Mouse (Mus musculus) midbrain, postnatal 0 days (tissue): ENCODE measurements around the gene Lrriq4. TPM values are rescaled to one million over a fixed set of nuclear protein-coding genes. Genes with fewer than 3 reads are reported as not detected.

ENCODE experiments used
- ATAC-seq: fragments of 200-750 bp; cut with Nextera tagmentation; 2 replicates; pipeline ENCODE4 v1.8.0; 2017; ENCODE audit warnings: moderate number of reproducible peaks, mild to moderate bottlenecking, moderate TSS enrichment, moderate library complexity; ENCODE audit not compliant: low FRiP score
- DNase-seq: peaks from one replicate; pipeline ENCODE4 v3.0.0-alpha.2; 2015; ENCODE audit warnings: low spot score
- H3K27ac ChIP-seq: fragments of 300-500 bp; sonication (generic); 2 replicates; pipeline ENCODE4 v1.5.1; 2014; ENCODE audit warnings: low read depth, mild to moderate bottlenecking, low read length, mixed read lengths
- H3K27me3 ChIP-seq: fragments of 300-500 bp; sonication (generic); 2 replicates; pipeline ENCODE4 v1.6.1; 2014; ENCODE audit warnings: low read length, control low read depth, mixed read lengths; ENCODE audit not compliant: insufficient read depth
- H3K36me3 ChIP-seq: fragments of 300-500 bp; sonication (generic); 2 replicates; pipeline ENCODE4 v1.6.1; 2014; ENCODE audit warnings: low read length, control low read depth, mixed read lengths; ENCODE audit not compliant: insufficient read depth
- H3K4me1 ChIP-seq: fragments of 300-500 bp; sonication (generic); 2 replicates; pipeline ENCODE4 v1.6.1; 2014; ENCODE audit warnings: mild to moderate bottlenecking, control low read depth, antibody characterized with exemption, low read length, mixed read lengths; ENCODE audit not compliant: insufficient read depth
- H3K4me2 ChIP-seq: fragments of 300-500 bp; sonication (generic); 2 replicates; pipeline ENCODE4 v1.6.1; 2014; ENCODE audit warnings: low read depth, mild to moderate bottlenecking, low read length, mixed read lengths; ENCODE audit not compliant: poor library complexity, severe bottlenecking
- H3K4me3 ChIP-seq: fragments of 300-500 bp; sonication (generic); 2 replicates; pipeline ENCODE4 v1.5.1; 2014; ENCODE audit warnings: low read depth, mild to moderate bottlenecking, low read length, moderate library complexity
- H3K9ac ChIP-seq: fragments of 300-500 bp; sonication (generic); replicated peaks from 2 replicates; pipeline ENCODE4 v1.6.1; 2014; ENCODE audit warnings: mild to moderate bottlenecking, low read length, moderate library complexity, mixed read lengths; ENCODE audit not compliant: poor library complexity, severe bottlenecking
- H3K9me3 ChIP-seq: fragments of 300-500 bp; sonication (generic); 2 replicates; pipeline ENCODE4 v1.6.1; 2016; ENCODE audit warnings: low read length, control low read depth
- CTCF ChIP-seq: IDR thresholded peaks from 2 replicates; pipeline ENCODE4 v1.5.1; 2016; ENCODE audit warnings: antibody characterized with exemption, mild to moderate bottlenecking
- WGBS: fragments of 180-500 bp; shearing (Covaris S2); extraction: QIAGEN DNeasy Blood & Tissue Kit; methylation state at CpG from one replicate; pipeline ENCODE4 v1.1.7; 2014; 5-methylcytosine and 5-hydroxymethylcytosine counted together
- polyA plus RNA-seq: library from polyadenylated mRNA; unstranded; fragments of >200 nt; fragmentation: Nextera tagmentation; extraction: Ambion mirVana; gene quantifications from 2 replicates; pipeline ENCODE4 v1.2.1, GENCODE M21; 2015
- total RNA-seq: library from RNA; depleted of rRNA; stranded (reverse); fragments of >200 nt; gene quantifications from 2 replicates; pipeline ENCODE4 v1.2.3, GENCODE M21; 2014; rRNA removed

Lrriq4 gene
- total and polyA plus RNA-seq, 2 experiments from 2014 or later: not detected

- H3K27me3 ChIP-seq: no peaks in the 10 kb centered on the region
- H3K27ac ChIP-seq: no peak overlapping the region
- TF ChIP-seq CTCF: no peak
- no peaks in the 10 kb centered on the region for H3K36me3 ChIP-seq
- no peak for DNase-seq
- no peaks in the 10 kb centered on the region for H3K9me3 ChIP-seq
- 85% methylated on average over 4 of the region's 4 CpGs for WGBS
- ATAC-seq: no peak
- no peak overlapping the region for H3K4me3 ChIP-seq
- no peaks in the 10 kb centered on the region for H3K4me1 ChIP-seq
- H3K9ac ChIP-seq: no peak overlapping the region
- no peak overlapping the region for H3K4me2 ChIP-seq
Observed at GRCm38 (mm10) chr3:30706614-30707276, 62.4 kb downstream of the Lrriq4 start.

DNA sequence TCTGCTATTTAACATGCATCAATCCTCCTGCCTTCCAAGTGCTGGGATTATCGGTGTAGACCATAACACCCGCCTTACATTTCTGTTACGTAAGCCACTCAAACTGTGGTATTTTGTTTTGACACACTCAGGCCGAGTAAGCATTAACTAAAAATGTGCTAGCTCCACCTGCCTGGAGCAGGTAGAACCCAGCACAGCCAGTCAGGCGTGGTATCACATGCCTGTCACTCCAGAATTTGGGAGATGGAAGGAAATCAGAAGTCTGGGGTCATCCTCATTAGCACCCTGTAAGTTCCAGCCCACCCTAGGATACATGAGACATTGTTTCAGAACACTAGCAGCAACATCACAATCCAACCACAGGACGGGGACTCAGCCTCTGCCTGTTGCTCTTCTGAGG is 65.9 kb downstream of the Lrriq4 start:
- H3K27me3 ChIP-seq: no peaks in the 10 kb centered on the region
- no peaks in the 10 kb centered on the region for H3K4me1 ChIP-seq
- H3K4me3 ChIP-seq: no peak overlapping the region
- H3K9ac ChIP-seq: no peak overlapping the region
- no peaks in the 10 kb centered on the region for H3K9me3 ChIP-seq
- no peak for TF ChIP-seq CTCF
- H3K36me3 ChIP-seq: no peaks in the 10 kb centered on the region
- DNase-seq: no peak
- 88% methylated on average over 6 of the region's 6 CpGs for WGBS
- no peak overlapping the region for H3K27ac ChIP-seq
- no peak for ATAC-seq
- no peak overlapping the region for H3K4me2 ChIP-seq

- no peak for ATAC-seq
- Histone ChIP-seq H3K9me3 (no peaks in the 10 kb centered on the region), H3K4me3 (no peak overlapping the region), H3K27ac (no peak overlapping the region), H3K4me2 (no peak overlapping the region), H3K27me3 (no peaks in the 10 kb centered on the region), H3K4me1 (no peaks in the 10 kb centered on the region), H3K9ac (no peak overlapping the region), H3K36me3 (no peaks in the 10 kb centered on the region)
- peak; percentile 10; the same call in 1 of the 2 replicates for TF ChIP-seq CTCF
- no peak for DNase-seq
- whole genome bisulfite sequencing: 88% methylated on average over 1 of the region's 1 CpGs
Observed at GRCm38 (mm10) chr3:30713334-30713733, 69.0 kb downstream of the Lrriq4 start.

GRCm38 (mm10) chr3:30718649-30719048 is 74.3 kb downstream of the Lrriq4 start:
- no peak for DNase-seq
- no peak overlapping the region for H3K4me2 ChIP-seq
- no peaks in the 10 kb centered on the region for H3K36me3 ChIP-seq
- TF ChIP-seq CTCF: no peak
- ATAC-seq: no peak
- no peaks in the 10 kb centered on the region for H3K4me1 ChIP-seq
- no peaks in the 10 kb centered on the region for H3K9me3 ChIP-seq
- no peak overlapping the region for H3K4me3 ChIP-seq
- H3K9ac ChIP-seq: no peak overlapping the region
- no peaks in the 10 kb centered on the region for H3K27me3 ChIP-seq
- 91% methylated on average over 3 of the region's 3 CpGs for WGBS
- H3K27ac ChIP-seq: no peak overlapping the region

Other genes starting within 250 kb of the Lrriq4 start
- 4.7 and 5.1 TPM in 2 replicates for gene Mecom, start 96.5 kb upstream of the Lrriq4 start, total RNA-seq
- 2.0 and 2.6 TPM in 2 replicates for gene Mecom, start 96.5 kb upstream of the Lrriq4 start, polyA plus RNA-seq
- 0.16 and 0.52 TPM in 2 replicates for gene Actrt3, start 44.6 kb upstream of the Lrriq4 start, total RNA-seq
- 0.42 and 0.79 TPM in 2 replicates for gene Actrt3, start 44.6 kb upstream of the Lrriq4 start, polyA plus RNA-seq
- gene Mynn, start 42.4 kb upstream of the Lrriq4 start, total RNA-seq: 17.2 and 23.8 TPM in 2 replicates
- gene Mynn, start 42.4 kb upstream of the Lrriq4 start, polyA plus RNA-seq: 17.1 and 19.0 TPM in 2 replicates
- 1.5 and 2.0 TPM in 2 replicates for gene Lrrc34, start 3.4 kb downstream of the Lrriq4 start, total RNA-seq
- 0.67 and 1.1 TPM in 2 replicates for gene Lrrc34, start 3.4 kb downstream of the Lrriq4 start, polyA plus RNA-seq
- gene Lrrc31, start 55.3 kb downstream of the Lrriq4 start, total RNA-seq: not detected in 2 replicates
- not detected in 2 replicates for gene Lrrc31, start 55.3 kb downstream of the Lrriq4 start, polyA plus RNA-seq
- gene Samd7, start 101.8 kb downstream of the Lrriq4 start, total RNA-seq: 0.05 and 0.33 TPM in 2 replicates
- gene Samd7, start 101.8 kb downstream of the Lrriq4 start, polyA plus RNA-seq: 0.17 and 0.26 TPM in 2 replicates
- 58.6 and 65.1 TPM in 2 replicates for gene Sec62, start 148.4 kb downstream of the Lrriq4 start, total RNA-seq
- gene Sec62, start 148.4 kb downstream of the Lrriq4 start, polyA plus RNA-seq: 102 and 129 TPM in 2 replicates
- 1.4 and 2.8 TPM in 2 replicates for gene Gpr160, start 211.4 kb downstream of the Lrriq4 start, total RNA-seq
- 1.9 and 2.2 TPM in 2 replicates for gene Gpr160, start 211.4 kb downstream of the Lrriq4 start, polyA plus RNA-seq